Mouse (Mus musculus) midbrain, embryonic 13.5 days (tissue): ENCODE results near the gene Gm42674. TPM values are rescaled to one million over a fixed set of nuclear protein-coding genes. Genes with fewer than 3 reads are reported as not detected.

Source experiments
- ATAC-seq: fragments of 200-750 bp; cut with Nextera tagmentation; 2 replicates; pipeline ENCODE4 v1.8.0; 2017; ENCODE audit warnings: mild to moderate bottlenecking, moderate TSS enrichment, moderate library complexity
- H3K27ac ChIP-seq: fragments of 300-500 bp; sonication (generic); 2 replicates; pipeline ENCODE4 v1.5.1; 2015; ENCODE audit warnings: inconsistent platforms, mild to moderate bottlenecking, moderate library complexity
- H3K27me3 ChIP-seq: fragments of 300-500 bp; sonication (generic); 2 replicates; pipeline ENCODE4 v1.6.1; 2015; ENCODE audit warnings: mild to moderate bottlenecking, inconsistent platforms
- H3K36me3 ChIP-seq: fragments of 300-500 bp; sonication (generic); 2 replicates; pipeline ENCODE4 v1.6.1; 2015; ENCODE audit warnings: mild to moderate bottlenecking, inconsistent platforms
- H3K4me1 ChIP-seq: fragments of 300-500 bp; sonication (generic); replicated peaks from 2 replicates; pipeline ENCODE4 v1.6.1; 2015; ENCODE audit warnings: inconsistent platforms
- H3K4me2 ChIP-seq: fragments of 300-500 bp; sonication (generic); replicated peaks from 2 replicates; pipeline ENCODE4 v1.6.1; 2015; ENCODE audit warnings: moderate library complexity, mild to moderate bottlenecking, inconsistent platforms
- H3K4me3 ChIP-seq: fragments of 300-500 bp; sonication (generic); replicated peaks from 2 replicates; pipeline ENCODE4 v1.5.1; 2015; ENCODE audit warnings: mild to moderate bottlenecking, inconsistent platforms
- H3K9ac ChIP-seq: fragments of 300-500 bp; sonication (generic); replicated peaks from 2 replicates; pipeline ENCODE4 v1.6.1; 2015; ENCODE audit warnings: mild to moderate bottlenecking, inconsistent platforms
- H3K9me3 ChIP-seq: fragments of 300-500 bp; sonication (generic); 2 replicates; pipeline ENCODE4 v1.6.1; 2016; ENCODE audit warnings: mild to moderate bottlenecking, inconsistent platforms
- WGBS: fragments of 180-500 bp; shearing (Covaris S2); methylation state at CpG from one replicate; pipeline ENCODE4 v1.1.7; 2015; 5-methylcytosine and 5-hydroxymethylcytosine counted together
- polyA plus RNA-seq: library from polyadenylated mRNA; unstranded; fragments of >200 nt; fragmentation: Nextera tagmentation; extraction: Ambion mirVana; gene quantifications from 2 replicates; pipeline ENCODE4 v1.2.1, GENCODE M21; 2015

The Gm42674 gene
- polyA plus RNA-seq, 1 experiment from 2014 or later, result not detected

DNA sequence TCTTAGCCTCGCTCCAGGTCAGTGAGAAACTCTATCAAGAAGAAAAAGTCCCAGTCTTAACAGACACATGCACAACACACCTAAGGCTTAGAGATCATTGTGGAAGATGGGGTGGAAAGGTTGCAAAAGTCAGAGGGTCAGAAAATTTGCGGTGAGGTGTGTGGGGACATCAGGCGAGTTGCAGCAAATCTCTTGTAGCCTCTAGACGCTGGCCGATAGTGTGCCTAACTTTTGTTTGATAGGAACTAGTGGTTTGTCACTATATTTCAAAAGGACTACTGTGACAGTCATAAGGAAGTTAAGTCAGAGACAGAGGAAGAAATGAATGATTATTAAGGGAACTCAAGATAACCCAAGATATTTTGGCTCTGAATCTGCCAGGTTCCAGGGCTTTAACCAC is 25.7 kb downstream of the Gm42674 start:
- no peak for ATAC-seq
- H3K36me3 ChIP-seq, result no peaks in the 10 kb centered on the region
- no peak overlapping the region for H3K4me3 ChIP-seq
- H3K27me3 ChIP-seq, result no peaks in the 10 kb centered on the region
- H3K27ac ChIP-seq, result no peak overlapping the region
- peaks cover 19% of the 10 kb centered on the region for H3K4me1 ChIP-seq
- H3K9me3 ChIP-seq, result no peaks in the 10 kb centered on the region
- H3K4me2 ChIP-seq, result no peak overlapping the region
- 94% methylated on average over 5 of the region's 5 CpGs for WGBS
- H3K9ac ChIP-seq, result no peak overlapping the region

DNA sequence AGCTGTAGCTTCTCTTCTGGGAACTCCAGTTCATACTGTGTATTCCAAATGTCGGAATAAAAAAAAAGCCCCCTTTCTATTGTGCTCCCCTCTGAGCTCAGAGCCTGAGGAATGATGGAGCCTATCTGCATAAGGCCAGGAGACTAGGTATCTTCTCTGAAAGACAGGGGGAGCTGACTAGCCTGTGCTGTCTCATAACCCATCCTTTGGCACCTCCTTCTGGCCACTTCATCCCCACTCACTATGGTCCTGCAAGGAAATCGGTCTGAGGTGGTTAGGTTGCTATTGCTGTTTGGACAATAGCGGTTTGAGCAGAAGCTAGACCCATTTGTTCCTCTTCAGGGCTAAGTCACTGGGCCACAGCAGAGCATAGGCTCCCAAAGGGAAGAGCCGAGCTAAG is 26.1 kb downstream of the Gm42674 start:
- Histone ChIP-seq H3K9ac (no peak overlapping the region), H3K4me2 (no peak overlapping the region), H3K27ac (no peak overlapping the region), H3K4me1 (peaks cover 17% of the 10 kb centered on the region), H3K9me3 (no peaks in the 10 kb centered on the region), H3K27me3 (no peaks in the 10 kb centered on the region), H3K36me3 (no peaks in the 10 kb centered on the region), H3K4me3 (no peak overlapping the region)
- WGBS, result 63% methylated on average over 4 of the region's 4 CpGs
- ATAC-seq, result no peak

DNA sequence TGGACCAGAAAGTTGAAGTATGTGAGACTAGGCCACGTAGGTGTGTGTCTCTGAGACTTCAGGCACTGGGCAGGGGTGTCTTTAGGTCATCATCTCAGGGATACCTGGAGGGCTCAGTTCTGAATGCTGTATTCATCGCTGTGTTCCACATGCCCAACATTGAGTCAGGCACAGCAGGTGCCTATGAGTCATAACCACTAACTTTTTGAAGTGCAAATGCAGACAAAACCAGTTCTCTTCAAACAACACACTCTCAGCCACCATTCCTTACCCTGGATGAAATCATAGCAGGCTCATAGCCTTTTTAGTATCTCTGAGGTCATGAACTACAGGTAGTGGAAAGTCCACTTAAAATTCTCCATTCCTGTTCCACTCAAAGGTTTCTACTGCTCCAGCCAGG is 27.6 kb downstream of the Gm42674 start:
- H3K4me1 ChIP-seq, result peaks cover 2% of the 10 kb centered on the region; the same call in 1 of the 2 replicates
- H3K4me3 ChIP-seq, result no peak overlapping the region
- no peak overlapping the region for H3K27ac ChIP-seq
- 86% methylated on average over 2 of the region's 2 CpGs for WGBS
- ATAC-seq, result no peak
- no peaks in the 10 kb centered on the region for H3K36me3 ChIP-seq
- no peaks in the 10 kb centered on the region for H3K27me3 ChIP-seq
- H3K9ac ChIP-seq, result no peak overlapping the region
- H3K9me3 ChIP-seq, result no peaks in the 10 kb centered on the region
- no peak overlapping the region for H3K4me2 ChIP-seq

DNA sequence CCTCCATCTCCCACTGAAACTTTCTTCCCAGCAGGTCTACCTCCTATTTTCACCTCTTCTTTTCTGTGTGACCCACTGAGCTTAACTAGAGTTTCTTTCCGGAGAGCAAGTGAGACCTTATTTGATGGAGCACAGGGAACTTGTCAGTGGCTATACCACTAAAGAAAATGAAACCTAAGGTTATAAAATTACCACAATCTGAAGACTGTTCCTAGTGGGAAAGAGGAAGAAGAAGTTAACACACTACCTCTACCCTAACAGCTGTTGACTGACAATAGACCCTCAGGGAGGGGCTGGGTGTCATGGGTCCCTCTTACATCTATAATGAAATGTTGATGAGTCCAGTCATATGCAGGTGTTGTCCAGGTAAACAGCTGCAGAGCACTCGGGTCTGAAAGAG is 30.3 kb downstream of the Gm42674 start:
- Histone ChIP-seq H3K4me1 (no peaks in the 10 kb centered on the region), H3K27ac (no peak overlapping the region), H3K9ac (no peak overlapping the region), H3K9me3 (no peaks in the 10 kb centered on the region), H3K36me3 (no peaks in the 10 kb centered on the region), H3K27me3 (no peaks in the 10 kb centered on the region), H3K4me2 (no peak overlapping the region), H3K4me3 (no peak overlapping the region)
- no peak for ATAC-seq
- WGBS, result 73% methylated on average over 2 of the region's 2 CpGs

DNA sequence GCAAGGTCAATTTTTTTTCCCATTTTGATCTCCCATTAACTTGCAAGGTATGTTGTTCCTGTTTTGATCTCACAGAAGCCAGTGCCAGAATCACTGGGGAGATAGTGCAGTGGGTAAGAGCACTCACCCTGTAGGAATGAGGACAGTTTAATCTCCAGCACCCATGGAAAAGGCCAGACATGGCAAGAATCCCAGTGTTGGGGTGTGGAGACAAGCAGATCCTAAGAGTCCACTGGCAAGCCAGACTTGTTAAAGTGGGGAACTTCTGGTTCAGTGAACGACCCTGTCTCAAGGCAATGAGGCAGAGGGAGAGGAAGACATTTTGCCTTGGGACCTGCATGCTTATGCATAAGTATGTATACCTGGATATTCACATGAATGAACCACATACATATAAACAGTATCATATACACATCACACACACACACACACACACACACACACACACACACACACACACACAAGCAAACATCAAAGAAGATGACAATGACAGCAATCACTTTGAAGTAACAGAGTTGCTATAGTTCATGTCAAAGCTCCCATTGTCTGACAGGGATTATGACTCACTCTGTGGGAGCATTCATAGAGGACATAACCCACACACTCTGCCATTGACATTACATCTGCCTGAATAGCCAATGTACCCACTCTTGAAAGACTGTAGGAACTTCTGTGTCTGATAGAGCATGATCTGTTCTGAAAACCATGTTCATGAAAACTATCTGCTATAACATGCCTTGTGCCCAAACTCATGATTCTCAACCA is 37.0 kb downstream of the Gm42674 start:
- no peaks in the 10 kb centered on the region for H3K4me1 ChIP-seq
- 64% methylated on average over 1 of the region's 1 CpGs for WGBS

DNA sequence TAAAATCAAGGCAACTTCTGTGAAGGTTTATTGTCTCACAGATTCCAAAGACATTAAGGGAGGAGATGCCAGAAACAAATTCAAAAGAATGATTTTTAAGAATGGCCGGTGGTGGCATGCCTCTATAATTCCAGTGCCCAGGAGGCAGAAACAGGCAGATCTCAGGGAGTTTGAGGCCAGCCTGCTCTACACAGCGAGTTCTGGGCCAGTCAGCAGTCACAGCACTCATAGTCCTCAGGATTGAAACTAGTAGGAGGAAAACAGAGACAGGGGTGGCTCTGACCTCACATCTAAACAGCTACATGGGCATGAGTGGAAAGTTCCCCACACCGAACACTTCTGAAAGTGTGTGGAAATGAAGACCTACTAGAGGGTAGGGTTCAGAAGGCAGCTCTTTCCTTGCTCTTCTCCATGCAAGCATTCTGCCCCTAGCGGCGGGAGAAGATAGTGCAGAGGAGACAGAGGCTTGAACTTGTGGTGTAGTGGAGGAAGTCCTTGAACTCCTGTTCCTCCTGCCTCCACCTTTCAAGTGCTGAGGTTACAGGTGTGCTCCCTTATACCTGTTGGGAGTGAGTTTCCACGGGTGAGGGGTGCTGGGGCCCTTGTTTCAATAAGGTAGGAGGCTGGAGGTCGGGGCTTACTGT is 37.9 kb downstream of the Gm42674 start:
- no peak for ATAC-seq
- Histone ChIP-seq H3K27me3 (no peaks in the 10 kb centered on the region), H3K4me1 (no peaks in the 10 kb centered on the region), H3K9ac (no peak overlapping the region), H3K27ac (no peak overlapping the region), H3K9me3 (no peaks in the 10 kb centered on the region), H3K4me2 (no peak overlapping the region), H3K36me3 (no peaks in the 10 kb centered on the region), H3K4me3 (no peak overlapping the region)
- WGBS, result 53% methylated on average over 7 of the region's 7 CpGs

More for the DNA sequence above, 37.0 kb downstream of the Gm42674 start:
- no peak overlapping the region for H3K27ac ChIP-seq
- ATAC-seq, result no peak
- no peaks in the 10 kb centered on the region for H3K9me3 ChIP-seq
- H3K4me2 ChIP-seq, result no peak overlapping the region
- no peak overlapping the region for H3K4me3 ChIP-seq
- H3K36me3 ChIP-seq, result no peaks in the 10 kb centered on the region
- no peak overlapping the region for H3K9ac ChIP-seq
- H3K27me3 ChIP-seq, result no peaks in the 10 kb centered on the region

DNA sequence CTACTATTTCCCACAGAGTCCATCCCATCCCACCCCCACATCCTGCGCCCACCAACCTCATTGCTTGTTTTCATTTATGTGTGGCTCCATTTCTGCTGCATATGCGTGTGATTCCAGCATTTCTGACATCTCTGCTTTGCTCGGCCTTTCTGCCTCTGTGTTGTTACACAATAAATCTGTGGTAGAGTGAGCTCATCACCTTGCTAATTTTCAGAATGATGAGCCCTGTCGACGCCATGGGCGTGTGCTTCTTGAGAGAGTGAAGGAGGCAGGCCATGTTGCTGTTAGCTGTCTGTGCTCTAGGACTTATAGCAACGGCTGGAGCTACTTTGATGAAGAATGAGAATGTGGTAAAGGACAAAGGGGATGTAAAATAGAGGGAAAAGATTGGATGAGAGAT is 39.3 kb downstream of the Gm42674 start:
- no peak overlapping the region for H3K27ac ChIP-seq
- no peak overlapping the region for H3K9ac ChIP-seq
- no peaks in the 10 kb centered on the region for H3K9me3 ChIP-seq
- no peak for ATAC-seq
- 87% methylated on average over 7 of the region's 7 CpGs for WGBS
- no peak overlapping the region for H3K4me2 ChIP-seq
- no peaks in the 10 kb centered on the region for H3K36me3 ChIP-seq
- no peak overlapping the region for H3K4me3 ChIP-seq
- H3K27me3 ChIP-seq, result no peaks in the 10 kb centered on the region
- no peaks in the 10 kb centered on the region for H3K4me1 ChIP-seq

DNA sequence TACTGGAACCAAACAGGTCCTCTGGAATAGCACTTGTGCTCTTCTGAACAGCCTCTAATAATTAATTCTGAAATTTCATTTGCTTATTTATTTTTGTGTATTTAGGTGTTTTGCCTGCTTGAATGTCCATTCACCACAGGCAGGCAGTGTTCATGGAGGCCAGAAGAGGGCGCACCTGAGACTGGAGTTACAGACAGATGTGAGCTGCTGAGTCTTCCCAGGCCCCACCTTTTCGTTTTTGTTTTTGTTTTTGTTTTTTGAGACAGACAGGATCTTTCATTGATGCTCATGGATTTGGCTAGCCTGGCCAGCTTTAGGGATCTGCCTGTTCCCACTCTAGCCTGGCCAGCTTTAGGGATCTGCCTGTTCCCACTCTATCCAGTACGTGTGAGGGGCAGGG is 42.5 kb downstream of the Gm42674 start:
- WGBS, result 54% methylated on average over 3 of the region's 3 CpGs
- Histone ChIP-seq H3K9me3 (no peaks in the 10 kb centered on the region), H3K4me3 (no peak overlapping the region), H3K27ac (no peak overlapping the region), H3K4me1 (no peaks in the 10 kb centered on the region), H3K4me2 (no peak overlapping the region), H3K27me3 (no peaks in the 10 kb centered on the region), H3K9ac (no peak overlapping the region), H3K36me3 (no peaks in the 10 kb centered on the region)
- ATAC-seq, result no peak

DNA sequence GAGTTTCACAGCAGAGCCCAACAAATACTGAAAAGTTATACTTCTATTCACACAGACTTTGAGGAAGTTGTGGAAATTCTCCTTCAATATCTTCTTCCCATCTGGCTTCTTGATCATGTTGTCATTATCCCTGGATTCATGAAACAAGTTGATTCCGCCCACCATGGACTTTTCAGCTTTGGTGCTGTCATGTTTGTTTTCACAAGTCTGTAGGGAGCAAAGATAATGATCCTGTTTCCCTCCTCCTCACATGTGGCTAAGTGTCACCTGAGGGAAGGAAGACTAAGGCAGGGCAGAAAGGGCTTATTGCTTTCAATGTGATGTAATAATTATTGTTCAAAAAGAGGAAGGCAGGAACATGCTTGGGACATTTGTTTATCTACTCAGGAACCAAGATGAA is 45.6 kb downstream of the Gm42674 start:
- H3K36me3 ChIP-seq, result no peaks in the 10 kb centered on the region
- H3K4me2 ChIP-seq, result no peak overlapping the region
- 84% methylated on average over 1 of the region's 1 CpGs for WGBS
- no peak overlapping the region for H3K9ac ChIP-seq
- no peaks in the 10 kb centered on the region for H3K27me3 ChIP-seq
- no peak overlapping the region for H3K4me3 ChIP-seq
- no peaks in the 10 kb centered on the region for H3K4me1 ChIP-seq
- H3K27ac ChIP-seq, result no peak overlapping the region
- no peak for ATAC-seq
- H3K9me3 ChIP-seq, result no peaks in the 10 kb centered on the region

DNA sequence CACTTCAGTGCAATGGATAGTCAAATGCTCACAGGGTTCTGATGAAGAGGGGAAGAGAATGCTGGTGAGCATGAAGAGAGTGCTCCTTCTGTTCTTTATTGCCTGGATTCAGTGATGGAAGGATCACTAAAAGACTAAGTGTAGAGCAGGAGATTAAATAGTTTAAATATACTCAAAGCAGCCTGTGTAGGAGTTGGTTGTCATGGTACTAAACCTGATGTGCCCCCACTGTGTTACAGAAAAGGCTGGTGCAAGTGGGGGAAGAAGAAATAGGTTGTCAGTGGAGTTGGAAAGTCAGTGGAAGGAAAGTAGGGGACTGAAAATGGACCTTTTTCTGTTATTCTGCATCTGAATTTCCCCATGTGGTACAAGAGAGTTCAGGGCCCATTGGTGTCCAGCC is 47.3 kb downstream of the Gm42674 start:
- Histone ChIP-seq H3K9ac (no peak overlapping the region), H3K9me3 (no peaks in the 10 kb centered on the region), H3K36me3 (no peaks in the 10 kb centered on the region), H3K4me3 (no peak overlapping the region), H3K4me2 (no peak overlapping the region), H3K27ac (no peak overlapping the region), H3K27me3 (no peaks in the 10 kb centered on the region), H3K4me1 (no peaks in the 10 kb centered on the region)
- ATAC-seq, result no peak

DNA sequence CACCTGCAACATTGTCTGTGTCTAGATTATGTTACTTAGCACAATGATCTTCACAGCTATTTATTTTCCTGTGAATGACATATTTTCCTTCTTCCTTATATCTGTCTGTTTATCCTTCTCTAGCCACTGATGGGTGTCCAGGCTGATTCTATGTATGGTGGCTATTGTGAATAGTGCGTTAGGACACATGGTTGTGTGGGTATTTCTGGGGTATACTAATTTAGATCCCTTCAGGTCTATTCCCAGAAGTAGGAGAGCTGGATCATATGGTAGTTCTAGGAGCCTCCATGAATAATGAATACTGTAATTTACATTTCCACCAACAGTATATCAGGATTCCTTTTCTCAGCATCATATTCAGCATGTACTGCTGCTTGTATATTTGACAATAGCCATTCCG is 48.1 kb downstream of the Gm42674 start:
- no peaks in the 10 kb centered on the region for H3K27me3 ChIP-seq
- WGBS, result 94% methylated on average over 2 of the region's 2 CpGs
- no peaks in the 10 kb centered on the region for H3K9me3 ChIP-seq
- H3K36me3 ChIP-seq, result no peaks in the 10 kb centered on the region
- no peak overlapping the region for H3K9ac ChIP-seq
- H3K4me2 ChIP-seq, result no peak overlapping the region
- H3K4me3 ChIP-seq, result no peak overlapping the region
- no peak overlapping the region for H3K27ac ChIP-seq
- H3K4me1 ChIP-seq, result no peaks in the 10 kb centered on the region
- no peak for ATAC-seq

DNA sequence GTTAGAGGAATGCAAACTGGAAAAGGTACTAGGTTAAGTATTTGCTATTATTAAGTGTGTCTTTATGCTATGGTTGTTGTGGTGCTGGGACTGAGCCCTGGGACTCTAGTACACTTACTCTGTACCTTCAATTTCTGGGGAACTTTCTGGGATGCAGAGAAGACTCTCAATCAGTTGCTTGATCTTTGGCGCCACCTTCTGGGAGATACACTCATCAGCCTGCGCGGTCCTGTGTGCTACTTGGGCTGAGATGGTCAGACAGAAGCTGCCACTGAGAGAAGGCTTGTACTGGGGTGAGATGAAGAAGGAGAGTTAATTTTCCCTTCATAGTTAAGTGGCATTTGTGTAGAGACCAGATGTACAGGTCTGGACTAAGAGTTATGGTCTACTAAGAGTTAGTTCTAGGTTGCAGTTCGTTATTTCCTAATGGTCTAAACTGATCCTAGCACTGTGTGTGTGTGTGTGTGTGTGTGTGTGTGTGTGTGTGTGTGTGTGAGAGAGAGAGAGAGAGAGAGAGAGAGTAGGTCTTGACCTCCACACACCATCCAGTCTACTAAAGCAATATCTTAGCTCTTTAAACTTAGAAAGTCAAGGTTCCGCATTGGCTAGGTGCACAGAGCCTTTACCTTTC is 51.3 kb downstream of the Gm42674 start:
- Histone ChIP-seq H3K36me3 (no peaks in the 10 kb centered on the region), H3K27ac (no peak overlapping the region), H3K4me2 (no peak overlapping the region), H3K4me3 (no peak overlapping the region), H3K4me1 (no peaks in the 10 kb centered on the region), H3K27me3 (no peaks in the 10 kb centered on the region), H3K9ac (no peak overlapping the region), H3K9me3 (no peaks in the 10 kb centered on the region)
- WGBS, result 39% methylated on average over 5 of the region's 5 CpGs
- ATAC-seq, result peak; percentile 90
